Mouse (Mus musculus) testis, adult 2 months (tissue): Measurements from ENCODE around the gene Alox12b. TPM values are rescaled to one million over a fixed set of nuclear protein-coding genes. Genes with fewer than 3 reads are reported as not detected.

Experiments used
- H3K27ac ChIP-seq: fragments of 200-500 bp; 2 replicates; pipeline ENCODE4 v1.5.1; 2012; ENCODE audit warnings: low read depth, low read length; ENCODE audit not compliant: control insufficient read depth, insufficient read depth
- H3K27me3 ChIP-seq: fragments of 200-500 bp; 2 replicates; pipeline ENCODE4 v1.6.1; 2012; ENCODE audit warnings: mild to moderate bottlenecking, low read length, moderate library complexity; ENCODE audit not compliant: control insufficient read depth, insufficient read depth
- H3K36me3 ChIP-seq: fragments of 200-500 bp; 2 replicates; pipeline ENCODE4 v1.6.1; 2012; ENCODE audit warnings: mild to moderate bottlenecking, low read length; ENCODE audit not compliant: control insufficient read depth, insufficient read depth
- H3K4me1 ChIP-seq: fragments of 200-500 bp; 2 replicates; pipeline ENCODE4 v1.6.1; 2012; ENCODE audit warnings: low read length; ENCODE audit not compliant: control insufficient read depth, insufficient read depth
- H3K4me3 ChIP-seq: fragments of 200-500 bp; 2 replicates; pipeline ENCODE4 v1.5.1; 2012; ENCODE audit warnings: low read depth, mild to moderate bottlenecking, low read length, moderate library complexity, mixed read lengths; ENCODE audit not compliant: control insufficient read depth
- CTCF ChIP-seq: fragments of 200-500 bp; IDR thresholded peaks from 2 replicates; pipeline ENCODE4 v1.5.1; 2012; ENCODE audit warnings: low read depth, mild to moderate bottlenecking, inconsistent platforms, low read length, moderate library complexity; ENCODE audit not compliant: control insufficient read depth, insufficient read depth, insufficient replicate concordance
- POLR2A ChIP-seq: fragments of 200-500 bp; IDR thresholded peaks from 2 replicates; pipeline ENCODE4 v1.6.1; 2012; ENCODE audit warnings: low read depth, mild to moderate bottlenecking, inconsistent platforms, low read length, moderate library complexity; ENCODE audit not compliant: control insufficient read depth
- polyA plus RNA-seq: library from polyadenylated mRNA; depleted of rRNA; stranded (reverse); fragments of >200 nt; gene quantifications from 2 replicates; pipeline ENCODE4 v1.2.3, GENCODE M21; 2012; rRNA removed

Alox12b gene
- polyA plus RNA-seq: 0.29 and 0.49 TPM in 2 replicates

DNA sequence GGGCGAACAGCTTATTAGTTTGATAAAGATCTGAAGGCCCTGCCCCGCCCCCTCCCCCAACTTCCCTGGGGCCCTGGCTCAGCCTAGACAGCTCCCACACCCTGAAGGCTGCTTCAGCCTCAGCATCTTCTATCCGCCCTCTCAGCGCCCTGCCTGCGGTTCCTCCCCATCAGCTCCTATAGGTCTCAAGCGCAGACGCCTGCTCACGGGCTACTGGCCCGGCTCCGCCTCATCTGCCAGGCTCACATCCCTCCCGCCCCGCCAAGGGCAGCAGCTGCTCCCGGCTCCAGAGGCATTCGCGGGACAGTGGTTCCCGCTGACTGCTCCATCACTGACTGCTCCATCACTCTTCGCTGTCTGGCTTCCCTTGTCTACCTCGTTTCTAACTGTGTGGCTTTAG lies at the start of gene Alox12b:
Gene Alox12b, plus strand, starts transcription at position 190 of the 400 bp plus-strand sequence.
- Histone ChIP-seq H3K36me3 (no peaks in the 10 kb centered on the region), H3K27me3 (no peaks in the 10 kb centered on the region), H3K27ac (no peak within 1 kb of the TSS), H3K4me1 (peaks cover 5% of the 10 kb centered on the region), H3K4me3 (peak within 1 kb of the TSS; percentile 17; the same call in 1 of the 2 replicates)
- TF ChIP-seq CTCF (no peak), POLR2A (no peak)

DNA sequence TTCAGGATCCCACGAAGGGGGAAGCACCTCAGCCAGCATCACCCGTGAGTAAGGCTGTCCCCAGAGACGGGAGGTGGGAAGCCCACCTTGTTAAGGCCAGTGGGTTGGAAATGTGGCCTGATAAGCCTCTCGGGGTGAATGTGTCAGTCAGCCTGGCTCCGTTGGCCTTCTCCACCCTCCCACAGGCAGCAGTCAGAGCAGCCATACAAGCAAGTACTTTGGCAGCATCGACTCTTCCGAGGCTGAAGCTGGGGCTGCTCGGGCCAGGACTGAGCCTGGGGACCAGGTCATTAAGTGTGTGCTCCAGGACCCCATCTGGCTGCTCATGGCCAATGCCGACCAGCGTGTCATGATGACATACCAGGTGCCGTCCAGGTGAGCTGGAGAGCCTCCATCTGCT lies 49.1 kb upstream of the Alox12b start:
- TF ChIP-seq POLR2A: no peak
- TF ChIP-seq CTCF: no peak
- Histone ChIP-seq H3K36me3 (peaks cover 2% of the 10 kb centered on the region), H3K4me3 (no peak overlapping the region), H3K4me1 (peaks cover 4% of the 10 kb centered on the region), H3K27me3 (no peaks in the 10 kb centered on the region), H3K27ac (no peak overlapping the region)

DNA sequence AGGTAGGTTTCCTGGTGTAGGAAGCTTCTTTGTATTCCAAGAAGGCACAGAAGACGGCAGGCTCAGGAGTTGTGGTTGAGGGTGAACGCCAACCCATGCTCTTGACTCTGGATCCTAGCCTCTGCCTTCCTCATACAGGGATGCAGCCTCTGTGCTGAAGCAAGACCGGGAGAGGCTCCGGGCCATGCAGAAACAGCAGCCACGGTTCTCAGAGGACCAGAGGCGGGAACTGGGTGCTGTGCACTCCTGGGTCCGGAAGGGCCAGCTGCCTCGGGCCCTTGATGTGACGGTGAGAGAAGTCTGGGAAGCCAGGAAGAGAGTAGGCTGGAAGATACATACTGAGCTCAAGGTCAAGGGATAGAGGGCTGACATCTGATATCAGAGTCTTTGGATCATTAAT lies 48.6 kb upstream of the Alox12b start:
- H3K36me3 ChIP-seq: peaks cover 2% of the 10 kb centered on the region; the same call in 1 of the 2 replicates
- no peaks in the 10 kb centered on the region for H3K27me3 ChIP-seq
- TF ChIP-seq POLR2A (no peak), CTCF (no peak)
- H3K27ac ChIP-seq: no peak overlapping the region
- H3K4me1 ChIP-seq: peaks cover 4% of the 10 kb centered on the region
- H3K4me3 ChIP-seq: no peak overlapping the region

DNA sequence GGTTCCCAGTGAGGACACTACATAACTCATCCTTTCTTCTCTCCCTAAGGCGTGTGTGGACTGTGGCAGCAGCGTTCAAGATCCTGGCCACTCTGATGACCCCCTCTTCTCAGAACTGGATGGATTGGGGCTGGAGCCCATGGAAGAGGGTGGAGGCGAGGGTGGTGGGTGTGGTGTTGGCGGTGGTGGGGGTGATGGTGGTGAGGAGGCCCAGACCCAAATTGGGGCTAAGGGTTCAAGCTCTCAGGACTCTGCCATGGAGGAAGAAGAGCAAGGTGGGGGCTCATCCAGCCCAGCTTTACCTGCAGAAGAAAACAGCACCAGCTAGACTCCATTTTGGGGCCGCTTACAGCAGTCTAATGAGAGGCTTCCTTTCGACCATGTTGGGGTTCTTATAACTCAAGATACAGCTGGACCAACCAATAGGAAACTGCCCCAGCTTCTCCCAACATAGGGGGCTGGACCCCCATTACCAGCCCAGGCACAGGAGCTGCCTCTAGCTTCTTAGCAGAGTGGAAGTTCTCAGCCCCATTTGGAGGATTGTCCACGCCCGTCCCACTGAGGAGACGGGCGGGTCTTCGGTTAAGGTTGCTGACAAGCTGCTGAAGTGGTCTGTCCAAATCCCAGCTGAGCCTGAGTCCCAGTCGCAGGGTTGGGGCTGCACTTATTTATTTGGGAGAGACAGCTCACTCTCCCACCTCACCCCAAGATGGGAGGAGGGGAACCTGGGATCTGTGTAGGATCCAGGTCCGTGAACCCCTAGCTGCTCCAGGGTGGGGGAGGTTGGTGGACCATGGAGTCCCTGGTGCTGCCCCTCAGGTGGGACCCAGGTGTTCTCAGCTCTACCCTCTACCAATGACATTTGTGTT lies 47.5 kb upstream of the Alox12b start:
- H3K36me3 ChIP-seq: peaks cover 2% of the 10 kb centered on the region; the same call in 1 of the 2 replicates
- no peaks in the 10 kb centered on the region for H3K27me3 ChIP-seq
- H3K4me3 ChIP-seq: no peak overlapping the region
- TF ChIP-seq CTCF (no peak), POLR2A (no peak)
- H3K27ac ChIP-seq: no peak overlapping the region
- H3K4me1 ChIP-seq: peaks cover 4% of the 10 kb centered on the region

DNA sequence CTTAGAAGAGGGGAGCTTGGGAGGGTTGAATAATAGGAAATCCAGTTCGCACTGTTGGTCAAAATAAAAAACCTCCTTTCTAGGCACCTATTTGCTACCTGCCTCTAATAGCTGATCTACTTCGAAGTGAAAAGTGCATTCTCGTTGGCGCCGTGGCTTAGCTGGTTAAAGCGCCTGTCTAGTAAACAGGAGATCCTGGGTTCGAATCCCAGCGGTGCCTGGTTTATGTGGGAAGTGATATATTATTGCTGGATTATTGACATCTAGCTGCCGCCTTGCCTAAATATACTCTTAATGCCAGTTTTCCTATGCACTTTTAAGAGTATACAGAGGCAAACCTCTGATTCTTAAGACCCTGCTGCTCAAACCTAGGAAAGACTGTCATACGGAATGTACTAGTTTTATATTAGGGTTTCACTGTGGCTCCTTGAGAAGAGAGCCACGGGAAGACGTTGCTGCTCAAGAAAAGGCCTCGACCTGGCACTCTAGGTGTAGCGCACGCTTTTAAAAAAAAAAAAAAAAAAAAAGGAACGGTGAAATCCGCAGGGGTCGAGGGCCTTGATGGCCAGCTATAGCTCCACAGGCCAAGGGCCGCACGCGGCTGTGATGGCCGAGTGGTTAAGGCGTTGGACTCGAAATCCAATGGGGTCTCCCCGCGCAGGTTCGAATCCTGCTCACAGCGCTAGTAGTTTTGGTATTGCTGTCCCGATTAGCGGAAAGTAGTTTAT lies 46.3 kb upstream of the Alox12b start:
- Histone ChIP-seq H3K36me3 (peaks cover 2% of the 10 kb centered on the region; the same call in 1 of the 2 replicates), H3K4me1 (peaks cover 4% of the 10 kb centered on the region), H3K4me3 (peak overlapping the region; percentile 56), H3K27me3 (no peaks in the 10 kb centered on the region), H3K27ac (no peak overlapping the region; the same call in 1 of the 2 replicates)
- TF ChIP-seq POLR2A: no peak

DNA sequence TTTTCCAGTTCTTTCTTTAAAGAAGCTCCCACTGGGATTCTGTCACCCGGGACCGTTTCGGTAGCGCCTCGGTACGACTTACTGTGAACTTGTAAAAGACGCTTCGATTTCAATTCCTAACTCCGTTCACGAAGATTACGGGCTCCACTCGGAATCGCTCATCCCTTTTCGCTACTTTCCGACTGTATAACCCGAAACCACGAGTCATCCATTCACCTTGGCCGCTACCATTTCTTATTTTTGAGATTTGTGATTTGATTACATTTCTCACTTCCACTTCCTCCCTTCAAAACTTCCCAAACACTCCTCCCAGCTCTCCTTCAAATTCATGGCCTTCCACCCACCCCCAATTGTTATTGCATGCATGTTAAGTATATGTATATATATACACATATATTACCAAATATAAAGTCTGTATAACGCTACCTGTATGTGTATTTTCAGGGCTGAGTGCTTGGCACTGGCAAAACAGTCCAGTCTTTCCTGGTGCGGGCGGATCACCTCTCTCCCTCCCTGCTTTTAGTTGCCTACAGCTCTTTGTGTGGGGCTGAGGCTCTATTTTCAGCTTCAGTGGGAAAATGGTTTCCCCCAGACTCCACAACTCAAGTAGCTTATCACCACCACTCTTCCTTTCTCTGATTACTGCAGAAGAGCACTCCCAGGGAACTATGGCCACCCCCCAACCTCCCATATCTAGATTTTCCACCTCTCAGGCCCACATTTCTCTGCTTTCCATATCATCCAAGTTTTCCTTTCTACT lies 45.6 kb upstream of the Alox12b start:
- Histone ChIP-seq H3K4me3 (peak overlapping the region; percentile 14), H3K27me3 (no peaks in the 10 kb centered on the region), H3K4me1 (peaks cover 4% of the 10 kb centered on the region), H3K36me3 (peaks cover 2% of the 10 kb centered on the region; the same call in 1 of the 2 replicates), H3K27ac (no peak overlapping the region)
- no peak for TF ChIP-seq CTCF
- TF ChIP-seq POLR2A: no peak

DNA sequence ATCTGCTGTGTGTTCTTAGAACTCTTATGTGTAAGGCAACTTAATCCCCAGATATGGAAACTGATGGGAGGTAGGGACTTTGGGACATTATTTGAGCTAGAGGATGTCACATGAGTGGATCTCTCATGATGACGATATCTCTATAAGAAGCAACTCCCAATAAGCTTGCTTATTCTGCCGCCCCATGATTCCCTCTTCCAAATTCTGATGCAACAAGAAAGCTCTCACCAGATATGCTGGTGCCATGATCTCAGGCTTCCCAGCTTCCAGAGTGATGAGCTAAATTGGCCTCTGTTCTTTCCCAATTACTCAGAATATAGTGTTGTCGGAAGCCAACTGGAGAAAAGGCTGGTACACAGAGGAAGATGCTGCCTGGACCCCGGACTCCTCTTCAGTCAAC lies 44.9 kb upstream of the Alox12b start:
- H3K4me3 ChIP-seq: no peak overlapping the region
- H3K4me1 ChIP-seq: peaks cover 4% of the 10 kb centered on the region
- TF ChIP-seq CTCF (no peak), POLR2A (no peak)
- H3K36me3 ChIP-seq: peaks cover 2% of the 10 kb centered on the region; the same call in 1 of the 2 replicates
- no peak overlapping the region for H3K27ac ChIP-seq
- H3K27me3 ChIP-seq: no peaks in the 10 kb centered on the region
